Mouse (Mus musculus) heart, adult 2 months (tissue): ENCODE data around the gene Clp1.

Source experiments
- CTCF ChIP-seq: fragments of 200-600 bp; IDR thresholded peaks from 2 replicates; pipeline ENCODE4 v1.8.1; 2022; ENCODE audit warnings: antibody characterized with exemption, mild to moderate bottlenecking, moderate library complexity
- EP300 ChIP-seq: fragments of 200-500 bp; IDR thresholded peaks from 2 replicates; pipeline ENCODE4 v1.6.1; 2011; ENCODE audit warnings: low read depth, low read length, control low read depth; ENCODE audit not compliant: insufficient read depth

DNA sequence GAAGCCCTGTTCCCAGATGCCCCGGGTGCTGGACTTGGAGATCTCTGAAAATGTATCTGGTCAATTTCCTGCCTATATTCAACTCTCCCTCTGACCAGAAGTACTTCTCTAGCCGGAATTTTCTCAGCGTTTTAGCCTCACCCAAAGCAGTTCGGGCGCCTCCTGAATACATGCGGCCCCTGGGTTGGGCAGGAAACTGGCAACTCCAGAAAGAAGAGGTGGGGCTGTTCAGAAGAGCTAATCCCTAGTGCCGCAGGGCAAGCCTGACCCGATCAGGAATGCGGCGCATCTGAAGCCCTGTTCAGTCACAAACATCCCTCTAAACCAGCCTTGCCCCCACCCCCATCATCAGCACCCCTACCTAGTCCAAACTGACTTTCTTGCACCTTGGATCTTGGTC, 17.0 kb upstream of the Clp1 start:
- TF ChIP-seq CTCF, result no peak
- TF ChIP-seq EP300, result no peak
